Mouse (Mus musculus): ENCODE results near the gene Zfp524. TPM values are rescaled to one million over a fixed set of nuclear protein-coding genes. Genes with fewer than 3 reads are reported as not detected.
A peak's percentile ranks its signal among the peaks of the same experiment; 100 is the strongest.

Gene Zfp524
- polyA plus RNA-seq, 1 experiment from 2014 or later: 10.2 TPM

DNA sequence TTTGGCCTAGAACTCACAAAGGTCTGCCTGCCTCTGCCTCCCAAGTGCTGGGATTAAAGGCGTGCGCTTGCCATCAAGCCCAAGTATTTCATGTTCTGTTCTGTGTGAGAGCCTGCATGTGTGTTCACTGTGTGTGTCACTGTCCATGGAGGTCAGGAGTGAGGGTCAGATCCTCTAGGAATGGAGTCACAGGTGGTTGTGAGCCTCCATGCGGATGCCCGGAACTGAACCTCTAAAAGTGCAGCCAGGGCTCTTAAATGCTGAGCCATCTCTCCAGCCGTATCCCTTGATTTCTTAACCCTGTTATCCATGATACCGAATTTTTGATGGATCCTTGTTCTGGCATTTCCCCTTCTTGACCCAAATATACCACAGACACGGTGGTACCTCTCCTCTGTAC, 22.8 kb downstream of the Zfp524 start:
- H3K4me2 ChIP-seq (ENCODE audit: low read depth, low read length): no peak overlapping the region
- peaks cover 14% of the 10 kb centered on the region for H3K4me1 ChIP-seq (ENCODE audit: control insufficient read depth, low read depth, low read length)
- no peaks in the 10 kb centered on the region for H3K9me3 ChIP-seq (replicated peaks; ENCODE audit: control insufficient read depth, low read length)
- H3K27me3 ChIP-seq (ENCODE audit: control insufficient read depth, insufficient read depth, low read depth, low read length): no peaks in the 10 kb centered on the region
- 83% methylated on average over 7 of the region's 7 CpGs for WGBS (ENCODE audit: insufficient replicate concordance)
- H3K4me3 ChIP-seq (ENCODE audit: low read depth, low read length): no peak overlapping the region
- H3K27ac ChIP-seq (ENCODE audit: low read length): no peak overlapping the region
- peaks cover 6% of the 10 kb centered on the region for H3K36me3 ChIP-seq (ENCODE audit: control insufficient read depth, insufficient read depth)
- no peak overlapping the region for H3K9ac ChIP-seq (ENCODE audit: low read depth, low read length)
- no peak for ATAC-seq (ENCODE audit: low read depth)

- no peak for ATAC-seq (ENCODE audit: low read depth)
- Histone ChIP-seq H3K9me3 (replicated peaks; ENCODE audit: control insufficient read depth, low read length) (no peaks in the 10 kb centered on the region), H3K27me3 (ENCODE audit: control insufficient read depth, insufficient read depth, low read depth, low read length) (no peaks in the 10 kb centered on the region), H3K36me3 (ENCODE audit: control insufficient read depth, insufficient read depth) (peaks cover 3% of the 10 kb centered on the region; the same call in 1 of the 2 replicates), H3K4me3 (ENCODE audit: low read depth, low read length) (peak overlapping the region; percentile 88), H3K4me1 (ENCODE audit: control insufficient read depth, low read depth, low read length) (peaks cover 14% of the 10 kb centered on the region), H3K9ac (ENCODE audit: low read depth, low read length) (no peak overlapping the region), H3K27ac (ENCODE audit: low read length) (peak overlapping the region; percentile 95; the same call in 1 of the 2 replicates), H3K4me2 (ENCODE audit: low read depth, low read length) (peak overlapping the region; percentile 78)
- WGBS (ENCODE audit: insufficient replicate concordance): 59% methylated on average over 8 of the region's 8 CpGs
Observed at GRCm38 (mm10) chr7:5037467-5037866, 23.3 kb downstream of the Zfp524 start.

GRCm38 (mm10) chr7:5038109-5038732, 24.0 kb downstream of the Zfp524 start, which contains the start of gene Zfp784:
Gene Zfp784, minus strand, starts transcription at chr7:5038446.
- Histone ChIP-seq H3K4me3 (ENCODE audit: low read depth, low read length) (peak within 1 kb of the TSS; percentile 88), H3K4me2 (ENCODE audit: low read depth, low read length) (peak within 1 kb of the TSS; percentile 78), H3K9me3 (replicated peaks; ENCODE audit: control insufficient read depth, low read length) (no peaks in the 10 kb centered on the region), H3K27me3 (ENCODE audit: control insufficient read depth, insufficient read depth, low read depth, low read length) (no peaks in the 10 kb centered on the region), H3K4me1 (ENCODE audit: control insufficient read depth, low read depth, low read length) (peaks cover 14% of the 10 kb centered on the region), H3K9ac (ENCODE audit: low read depth, low read length) (peak within 1 kb of the TSS; percentile 88), H3K27ac (ENCODE audit: low read length) (peak within 1 kb of the TSS; percentile 95), H3K36me3 (ENCODE audit: control insufficient read depth, insufficient read depth) (no peaks in the 10 kb centered on the region)
- ATAC-seq (ENCODE audit: low read depth): peak; percentile 99
- WGBS (ENCODE audit: insufficient replicate concordance): under 1% methylated on average over 48 of the region's 48 CpGs

DNA sequence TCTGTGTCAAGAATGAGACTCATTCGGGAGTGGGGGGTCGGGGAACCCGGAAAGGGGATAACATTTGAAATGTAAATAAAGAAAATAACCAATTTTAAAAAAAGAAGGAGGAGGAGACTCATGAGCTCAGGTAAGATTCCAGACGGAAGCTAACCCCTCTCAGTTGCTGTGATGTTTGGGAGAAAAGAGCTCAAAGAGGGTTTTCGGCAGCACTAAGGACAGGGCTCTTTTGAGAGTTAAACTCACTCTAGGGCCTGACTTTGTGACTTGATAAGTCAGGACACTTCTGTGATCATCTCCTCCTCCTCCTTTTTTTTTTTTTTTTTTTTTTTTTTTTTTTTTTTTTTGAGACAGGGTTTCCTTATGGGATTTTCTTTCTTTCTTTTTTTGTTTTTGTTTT, 24.7 kb downstream of the Zfp524 start:
- Histone ChIP-seq H3K4me2 (ENCODE audit: low read depth, low read length) (peak overlapping the region; percentile 78), H3K27ac (ENCODE audit: low read length) (peak overlapping the region; percentile 95), H3K4me3 (ENCODE audit: low read depth, low read length) (peak overlapping the region; percentile 88)

DNA sequence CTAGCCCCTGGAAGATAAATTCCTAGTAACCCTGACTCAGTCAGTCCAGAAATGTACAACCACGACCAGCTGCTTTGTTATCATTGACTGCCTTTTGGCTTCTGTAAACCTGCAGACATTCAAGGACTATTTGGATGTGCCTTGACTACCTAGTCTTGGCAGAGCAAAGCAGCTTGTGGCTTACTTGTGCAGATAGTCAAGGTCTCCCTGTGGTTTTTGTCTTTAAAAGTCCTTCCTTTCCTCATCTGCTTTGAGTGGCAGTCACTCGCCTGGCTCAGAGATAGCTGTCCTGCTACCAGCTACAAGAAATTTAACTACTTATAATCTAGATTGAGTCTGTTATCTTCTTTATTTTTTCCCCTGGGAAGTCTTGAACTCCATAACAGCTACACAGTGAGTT, 30.8 kb downstream of the Zfp524 start:
- H3K36me3 ChIP-seq (ENCODE audit: control insufficient read depth, insufficient read depth): no peaks in the 10 kb centered on the region
- no peak overlapping the region for H3K4me3 ChIP-seq (ENCODE audit: low read depth, low read length)
- peaks cover 14% of the 10 kb centered on the region for H3K27me3 ChIP-seq (ENCODE audit: control insufficient read depth, insufficient read depth, low read depth, low read length)
- H3K4me1 ChIP-seq (ENCODE audit: control insufficient read depth, low read depth, low read length): no peaks in the 10 kb centered on the region
- no peak overlapping the region for H3K9ac ChIP-seq (ENCODE audit: low read depth, low read length)
- WGBS (ENCODE audit: insufficient replicate concordance): 25% methylated on average over 2 of the region's 2 CpGs
- no peak overlapping the region for H3K27ac ChIP-seq (ENCODE audit: low read length)
- ATAC-seq (ENCODE audit: low read depth): no peak
- H3K4me2 ChIP-seq (ENCODE audit: low read depth, low read length): no peak overlapping the region
- no peaks in the 10 kb centered on the region for H3K9me3 ChIP-seq (replicated peaks; ENCODE audit: control insufficient read depth, low read length)

More for the DNA sequence above, 24.7 kb downstream of the Zfp524 start:
- Histone ChIP-seq H3K4me1 (ENCODE audit: control insufficient read depth, low read depth, low read length) (peaks cover 14% of the 10 kb centered on the region), H3K36me3 (ENCODE audit: control insufficient read depth, insufficient read depth) (no peaks in the 10 kb centered on the region), H3K27me3 (ENCODE audit: control insufficient read depth, insufficient read depth, low read depth, low read length) (no peaks in the 10 kb centered on the region), H3K9ac (ENCODE audit: low read depth, low read length) (peak overlapping the region; percentile 88), H3K9me3 (replicated peaks; ENCODE audit: control insufficient read depth, low read length) (no peaks in the 10 kb centered on the region)
- WGBS (ENCODE audit: insufficient replicate concordance): 22% methylated on average over 5 of the region's 5 CpGs
- ATAC-seq (ENCODE audit: low read depth): no peak

- H3K36me3 ChIP-seq (ENCODE audit: control insufficient read depth, insufficient read depth): no peaks in the 10 kb centered on the region
- no peak overlapping the region for H3K27ac ChIP-seq (ENCODE audit: low read length)
- WGBS (ENCODE audit: insufficient replicate concordance): 59% methylated on average over 2 of the region's 2 CpGs
- peaks cover 25% of the 10 kb centered on the region for H3K27me3 ChIP-seq (ENCODE audit: control insufficient read depth, insufficient read depth, low read depth, low read length)
- no peak for ATAC-seq (ENCODE audit: low read depth)
- H3K4me2 ChIP-seq (ENCODE audit: low read depth, low read length): no peak overlapping the region
- H3K4me1 ChIP-seq (ENCODE audit: control insufficient read depth, low read depth, low read length): no peaks in the 10 kb centered on the region
- no peak overlapping the region for H3K9ac ChIP-seq (ENCODE audit: low read depth, low read length)
- no peaks in the 10 kb centered on the region for H3K9me3 ChIP-seq (replicated peaks; ENCODE audit: control insufficient read depth, low read length)
- H3K4me3 ChIP-seq (ENCODE audit: low read depth, low read length): no peak overlapping the region
Observed at GRCm38 (mm10) chr7:5046112-5046511, 31.9 kb downstream of the Zfp524 start.

DNA sequence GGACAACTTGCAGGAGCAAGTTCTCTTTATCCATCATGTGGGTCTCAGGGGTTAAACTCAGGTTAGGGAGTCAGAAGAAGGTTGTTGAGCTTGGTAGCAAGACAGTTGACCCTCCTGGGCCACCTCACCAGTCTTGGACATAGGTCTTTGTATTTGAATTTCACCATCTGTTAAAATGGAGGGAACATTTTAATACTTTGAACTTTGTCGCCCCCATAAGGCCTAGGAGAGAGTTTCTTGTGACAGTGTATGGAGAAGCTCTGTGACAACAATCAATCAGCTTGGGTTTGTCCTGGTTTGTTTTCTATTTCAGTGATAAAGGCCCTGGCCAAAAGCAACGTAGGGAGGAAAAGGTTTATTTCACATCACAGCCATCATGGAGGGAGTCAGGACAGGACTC, 33.1 kb downstream of the Zfp524 start:
- 12% methylated on average over 2 of the region's 2 CpGs for WGBS (ENCODE audit: insufficient replicate concordance)

GRCm38 (mm10) chr7:5051193-5052192, 37.3 kb downstream of the Zfp524 start, which contains the start of gene Zfp580:
Gene Zfp580, plus strand, starts transcription at chr7:5051538.
- 2% methylated on average over 65 of the region's 65 CpGs for WGBS (ENCODE audit: insufficient replicate concordance)

More for the DNA sequence above, 33.1 kb downstream of the Zfp524 start:
- H3K9me3 ChIP-seq (replicated peaks; ENCODE audit: control insufficient read depth, low read length): no peaks in the 10 kb centered on the region
- H3K4me1 ChIP-seq (ENCODE audit: control insufficient read depth, low read depth, low read length): peaks cover 4% of the 10 kb centered on the region
- H3K36me3 ChIP-seq (ENCODE audit: control insufficient read depth, insufficient read depth): no peaks in the 10 kb centered on the region
- H3K4me3 ChIP-seq (ENCODE audit: low read depth, low read length): no peak overlapping the region
- peaks cover 37% of the 10 kb centered on the region for H3K27me3 ChIP-seq (ENCODE audit: control insufficient read depth, insufficient read depth, low read depth, low read length)
- no peak overlapping the region for H3K9ac ChIP-seq (ENCODE audit: low read depth, low read length)
- no peak for ATAC-seq (ENCODE audit: low read depth)
- no peak overlapping the region for H3K4me2 ChIP-seq (ENCODE audit: low read depth, low read length)
- no peak overlapping the region for H3K27ac ChIP-seq (ENCODE audit: low read length)

More at GRCm38 (mm10) chr7:5051193-5052192, 37.3 kb downstream of the Zfp524 start, which contains the start of gene Zfp580:
- H3K9ac ChIP-seq (ENCODE audit: low read depth, low read length): peak within 1 kb of the TSS; percentile 57
- H3K36me3 ChIP-seq (ENCODE audit: control insufficient read depth, insufficient read depth): no peaks in the 10 kb centered on the region
- ATAC-seq (ENCODE audit: low read depth): peak; percentile 67
- H3K4me2 ChIP-seq (ENCODE audit: low read depth, low read length): peak within 1 kb of the TSS; percentile 74
- no peaks in the 10 kb centered on the region for H3K9me3 ChIP-seq (replicated peaks; ENCODE audit: control insufficient read depth, low read length)
- peak within 1 kb of the TSS; percentile 62 for H3K4me3 ChIP-seq (ENCODE audit: low read depth, low read length)
- H3K4me1 ChIP-seq (ENCODE audit: control insufficient read depth, low read depth, low read length): peaks cover 4% of the 10 kb centered on the region
- peaks cover 79% of the 10 kb centered on the region for H3K27me3 ChIP-seq (ENCODE audit: control insufficient read depth, insufficient read depth, low read depth, low read length)
- H3K27ac ChIP-seq (ENCODE audit: low read length): no peak within 1 kb of the TSS

Measured in liver, embryonic 16.5 days (tissue).